Mouse (Mus musculus) erythroid progenitor cell, adult 5-6 weeks (primary cell): ENCODE data around the gene Ogfod3. TPM values are rescaled to one million over a fixed set of nuclear protein-coding genes. Genes with fewer than 3 reads are reported as not detected.

Source experiments
- ATAC-seq: replicated peaks from 2 replicates; pipeline ENCODE4 v1.8.0; 2016; ENCODE audit warnings: moderate number of reproducible peaks, mild to moderate bottlenecking, moderate TSS enrichment, inconsistent platforms; ENCODE audit not compliant: poor library complexity, low FRiP score, severe bottlenecking
- total RNA-seq, 2 experiments: library from RNA; stranded (forward) in 1 of 2; stranded (reverse) in 1 of 2; fragments of 150-400 nt in 1 of 2; fragments of 186-747, 209-891 nt in 1 of 2; gene quantifications; 2 replicates each; pipeline versions ENCODE4 v1.2.3 to v1.2.4; 2015 to 2017; ENCODE audit warnings: low replicate concordance in 2 of 2

Gene Ogfod3
- total RNA-seq, 2 experiments from 2014 or later: 1.9 to 8.4 TPM

GRCm38 (mm10) chr11:121137682-121138081 lies 66.8 kb downstream of the Ogfod3 start:
- no peak for ATAC-seq

GRCm38 (mm10) chr11:121134600-121134999 lies 69.9 kb downstream of the Ogfod3 start:
- ATAC-seq: no peak

GRCm38 (mm10) chr11:121129616-121130015 lies 74.9 kb downstream of the Ogfod3 start:
- no peak for ATAC-seq

Other genes with a start within 250 kb of the Ogfod3 start
- gene Csnk1d, start 213.4 kb downstream of the Ogfod3 start, total RNA-seq (2015; ENCODE audit: low replicate concordance): 7.6 and 27.7 TPM in 2 replicates
- gene Csnk1d, start 213.4 kb downstream of the Ogfod3 start, total RNA-seq (2017; ENCODE audit: low replicate concordance): 17.3 and 26.2 TPM in 2 replicates
- 4.0 and 13.0 TPM in 2 replicates for gene Cd7, start 165.3 kb downstream of the Ogfod3 start, total RNA-seq (2015; ENCODE audit: low replicate concordance)
- gene Cd7, start 165.3 kb downstream of the Ogfod3 start, total RNA-seq (2017; ENCODE audit: low replicate concordance): 1.2 TPM in 1 of 2 replicates, not detected in the other
- gene Sectm1b, start 141.1 kb downstream of the Ogfod3 start, total RNA-seq (2015; ENCODE audit: low replicate concordance): not detected in 2 replicates
- not detected in 2 replicates for gene Sectm1b, start 141.1 kb downstream of the Ogfod3 start, total RNA-seq (2017; ENCODE audit: low replicate concordance)
- gene Sectm1a, start 123.5 kb downstream of the Ogfod3 start, total RNA-seq (2015; ENCODE audit: low replicate concordance): not detected in 2 replicates
- not detected in 2 replicates for gene Sectm1a, start 123.5 kb downstream of the Ogfod3 start, total RNA-seq (2017; ENCODE audit: low replicate concordance)
- gene Tex19.2, start 86.0 kb downstream of the Ogfod3 start, total RNA-seq (2015; ENCODE audit: low replicate concordance): not detected in 2 replicates
- not detected in 2 replicates for gene Tex19.2, start 86.0 kb downstream of the Ogfod3 start, total RNA-seq (2017; ENCODE audit: low replicate concordance)
- not detected in 2 replicates for gene Tex19.1, start 58.6 kb downstream of the Ogfod3 start, total RNA-seq (2015; ENCODE audit: low replicate concordance)
- gene Tex19.1, start 58.6 kb downstream of the Ogfod3 start, total RNA-seq (2017; ENCODE audit: low replicate concordance): not detected in 2 replicates
- gene Uts2r, start 44.4 kb downstream of the Ogfod3 start, total RNA-seq (2015; ENCODE audit: low replicate concordance): not detected in 2 replicates
- not detected in 2 replicates for gene Uts2r, start 44.4 kb downstream of the Ogfod3 start, total RNA-seq (2017; ENCODE audit: low replicate concordance)
- 0.42 and 0.72 TPM in 2 replicates for gene Hexdc, start 278 bp downstream of the Ogfod3 start, total RNA-seq (2015; ENCODE audit: low replicate concordance)
- gene Hexdc, start 278 bp downstream of the Ogfod3 start, total RNA-seq (2017; ENCODE audit: low replicate concordance): 4.7 and 5.8 TPM in 2 replicates
- gene Cybc1, start 24.6 kb upstream of the Ogfod3 start, total RNA-seq (2015; ENCODE audit: low replicate concordance): 24.3 and 34.6 TPM in 2 replicates
- 27.3 and 47.9 TPM in 2 replicates for gene Cybc1, start 24.6 kb upstream of the Ogfod3 start, total RNA-seq (2017; ENCODE audit: low replicate concordance)
- gene Narf, start 32.5 kb upstream of the Ogfod3 start, total RNA-seq (2015; ENCODE audit: low replicate concordance): 109 and 126 TPM in 2 replicates
- 181 and 186 TPM in 2 replicates for gene Narf, start 32.5 kb upstream of the Ogfod3 start, total RNA-seq (2017; ENCODE audit: low replicate concordance)
- 16.6 and 18.4 TPM in 2 replicates for gene Foxk2, start 55.3 kb upstream of the Ogfod3 start, total RNA-seq (2015; ENCODE audit: low replicate concordance)
- gene Foxk2, start 55.3 kb upstream of the Ogfod3 start, total RNA-seq (2017; ENCODE audit: low replicate concordance): 15.8 and 32.2 TPM in 2 replicates
- 25.2 and 30.6 TPM in 2 replicates for gene Wdr45b, start 149.7 kb upstream of the Ogfod3 start, total RNA-seq (2015; ENCODE audit: low replicate concordance)
- gene Wdr45b, start 149.7 kb upstream of the Ogfod3 start, total RNA-seq (2017; ENCODE audit: low replicate concordance): 26.9 and 33.6 TPM in 2 replicates
- not detected in 2 replicates for gene Rab40b, start 183.5 kb upstream of the Ogfod3 start, total RNA-seq (2015; ENCODE audit: low replicate concordance)
- gene Rab40b, start 183.5 kb upstream of the Ogfod3 start, total RNA-seq (2017; ENCODE audit: low replicate concordance): 0.90 TPM in 1 of 2 replicates, not detected in the other
- gene Fn3krp, start 216.7 kb upstream of the Ogfod3 start, total RNA-seq (2015; ENCODE audit: low replicate concordance): 107 and 114 TPM in 2 replicates
- 161 and 188 TPM in 2 replicates for gene Fn3krp, start 216.7 kb upstream of the Ogfod3 start, total RNA-seq (2017; ENCODE audit: low replicate concordance)
- 245 and 327 TPM in 2 replicates for gene Fn3k, start 230.2 kb upstream of the Ogfod3 start, total RNA-seq (2015; ENCODE audit: low replicate concordance)
- gene Fn3k, start 230.2 kb upstream of the Ogfod3 start, total RNA-seq (2017; ENCODE audit: low replicate concordance): 308 and 310 TPM in 2 replicates
- 84.7 and 94.8 TPM in 2 replicates for gene Tbcd, start 247.2 kb upstream of the Ogfod3 start, total RNA-seq (2015; ENCODE audit: low replicate concordance)
- 90.7 and 125 TPM in 2 replicates for gene Tbcd, start 247.2 kb upstream of the Ogfod3 start, total RNA-seq (2017; ENCODE audit: low replicate concordance)